Comparison of ENCODE assay signal across 10 mouse cellular contexts in genomic region chr4:132420471-132420870, GRCm38 (mm10). TPM values are rescaled to one million over a fixed set of nuclear protein-coding genes. Genes with fewer than 3 reads are reported as not detected.
DNase-seq lines count a peak whose midpoint lies in the region; ATAC-seq and TF ChIP-seq lines count a peak whose summit lies in the region.
"Had no signal": no experiment of that assay in that cellular context is flagged by ENCODE, and none has a peak within 500 bp of the region (broad histone marks: within the 10 kb centered on the region; RNA-seq: fewer than 3 reads in every experiment).

No protein-coding gene starts in this region.

- no peak for TF ChIP-seq EP300 in lung, postnatal 0 days (IDR thresholded peaks at IDR 0.05)

- no peak overlapping the region for H3K27ac ChIP-seq in lung, postnatal 0 days (ENCODE audit: low read length)
- no peak overlapping the region for H3K27ac ChIP-seq in forebrain, embryonic 11.5 days (ENCODE audit: low read depth, low read length)
- H3K27ac ChIP-seq in limb, embryonic 13.5 days: no peak overlapping the region
- H3K27ac ChIP-seq in stomach, embryonic 16.5 days (ENCODE audit: low read length): 0 out of 2 replicates have a peak overlapping the region, but pooled peaks have one; percentile 99
- H3K27ac ChIP-seq: heart, adult 2 months had no signal

- TF ChIP-seq POLR2A in lung, adult 2 months (IDR thresholded peaks at IDR 0.05; ENCODE audit: borderline replicate concordance, extremely low read depth, low read depth, low read length): no peak

- WGBS in lung, postnatal 0 days: 70% methylated on average over 5 of the region's 5 CpGs
- WGBS in lung, adult 2 months: 70% methylated on average over 5 of the region's 5 CpGs
- 84% methylated on average over 5 of the region's 5 CpGs for WGBS in forebrain, embryonic 11.5 days
- 80% methylated on average over 5 of the region's 5 CpGs for WGBS in limb, embryonic 13.5 days
- 74% methylated on average over 5 of the region's 5 CpGs for WGBS in stomach, embryonic 16.5 days

- H3K4me2 ChIP-seq in lung, postnatal 0 days (replicated peaks; ENCODE audit: low read depth, low read length): peak overlapping the region; percentile 59; the same call in 1 of the 2 replicates
- H3K4me2 ChIP-seq in forebrain, embryonic 11.5 days (ENCODE audit: low read depth, low read length, severe bottlenecking): peak overlapping the region; percentile 57
- peak overlapping the region; percentile 66 for H3K4me2 ChIP-seq in limb, embryonic 13.5 days (replicated peaks)
- peak overlapping the region; percentile 57 for H3K4me2 ChIP-seq in stomach, embryonic 16.5 days (ENCODE audit: low read depth, low read length)

- DNase-seq in lung, postnatal 0 days (ENCODE audit: low spot score): no peak
- no peak for DNase-seq in lung, adult 2 months
- DNase-seq in forebrain, embryonic 11.5 days (ENCODE audit: low spot score): no peak
- DNase-seq in cerebellum, postnatal 25 days: no peak
- DNase-seq: cerebellum, postnatal 36 days; heart, adult 2 months had no signal

- TF ChIP-seq CTCF in lung, postnatal 0 days (IDR thresholded peaks at IDR 0.05): no peak
- no peak for TF ChIP-seq CTCF in lung, adult 2 months (IDR thresholded peaks at IDR 0.05; ENCODE audit: insufficient read depth, low read length)

- H3K4me3 ChIP-seq in lung, postnatal 0 days (ENCODE audit: low read depth, low read length): no peak overlapping the region
- H3K4me3 ChIP-seq in lung, adult 2 months (replicated peaks; ENCODE audit: extremely low read depth, low read depth, low read length): no peak overlapping the region
- H3K4me3 ChIP-seq in forebrain, embryonic 11.5 days (ENCODE audit: low read depth, low read length): peak overlapping the region; percentile 81
- peak overlapping the region; percentile 81 for H3K4me3 ChIP-seq in limb, embryonic 13.5 days
- peak overlapping the region; percentile 74 for H3K4me3 ChIP-seq in stomach, embryonic 16.5 days (replicated peaks; ENCODE audit: low read length)

- H3K4me1 ChIP-seq in lung, postnatal 0 days (ENCODE audit: insufficient read depth, low read depth, low read length): peaks cover 9% of the 10 kb centered on the region
- peaks cover 6% of the 10 kb centered on the region; the same call in 1 of the 2 replicates for H3K4me1 ChIP-seq in lung, adult 2 months (ENCODE audit: control insufficient read depth, insufficient read depth, low read length)
- H3K4me1 ChIP-seq in forebrain, embryonic 11.5 days (replicated peaks; ENCODE audit: control insufficient read depth, insufficient read depth, low read length): peaks cover 5% of the 10 kb centered on the region; the same call in 1 of the 2 replicates
- peaks cover 31% of the 10 kb centered on the region for H3K4me1 ChIP-seq in limb, embryonic 13.5 days
- peaks cover 13% of the 10 kb centered on the region for H3K4me1 ChIP-seq in stomach, embryonic 16.5 days (ENCODE audit: control insufficient read depth, insufficient read depth, low read length)

- no peaks in the 10 kb centered on the region for H3K9me3 ChIP-seq in lung, postnatal 0 days (ENCODE audit: low read length)
- no peaks in the 10 kb centered on the region for H3K9me3 ChIP-seq in forebrain, embryonic 11.5 days (ENCODE audit: control insufficient read depth, low read length)
- no peaks in the 10 kb centered on the region for H3K9me3 ChIP-seq in limb, embryonic 13.5 days
- no peaks in the 10 kb centered on the region for H3K9me3 ChIP-seq in stomach, embryonic 16.5 days (replicated peaks; ENCODE audit: control insufficient read depth, low read length)

- no peak for ATAC-seq in lung, postnatal 0 days
- ATAC-seq in forebrain, embryonic 11.5 days (replicated peaks; ENCODE audit: low FRiP score): no peak
- ATAC-seq in limb, embryonic 13.5 days (ENCODE audit: low FRiP score, low read depth): no peak
- no peak for ATAC-seq in stomach, embryonic 16.5 days (ENCODE audit: insufficient read depth, low FRiP score)
- no peak for ATAC-seq in erythroid progenitor cell, adult 5-6 weeks (replicated peaks; ENCODE audit: low FRiP score, poor library complexity, severe bottlenecking)
- ATAC-seq: activated CD4-positive, CD25-positive, alpha-beta regulatory T cell, adult 4 months had no signal

- H3K9ac ChIP-seq in lung, postnatal 0 days (replicated peaks; ENCODE audit: low read depth): no peak overlapping the region
- H3K9ac ChIP-seq in forebrain, embryonic 11.5 days (ENCODE audit: low read length): peak overlapping the region; percentile 89; the same call in 1 of the 2 replicates
- H3K9ac ChIP-seq in limb, embryonic 13.5 days: no peak overlapping the region
- peak overlapping the region; percentile 87; the same call in 1 of the 2 replicates for H3K9ac ChIP-seq in stomach, embryonic 16.5 days (ENCODE audit: low read length)

- no peaks in the 10 kb centered on the region for H3K27me3 ChIP-seq in lung, postnatal 0 days (replicated peaks; ENCODE audit: insufficient read depth, low read length)
- no peaks in the 10 kb centered on the region for H3K27me3 ChIP-seq in forebrain, embryonic 11.5 days (ENCODE audit: control insufficient read depth, insufficient read depth, low read length)
- no peaks in the 10 kb centered on the region for H3K27me3 ChIP-seq in limb, embryonic 13.5 days
- no peaks in the 10 kb centered on the region for H3K27me3 ChIP-seq in stomach, embryonic 16.5 days (ENCODE audit: control insufficient read depth, insufficient read depth, low read length)

- H3K36me3 ChIP-seq in lung, postnatal 0 days (ENCODE audit: insufficient read depth, low read length): no peaks in the 10 kb centered on the region
- H3K36me3 ChIP-seq in forebrain, embryonic 11.5 days (ENCODE audit: control insufficient read depth, insufficient read depth, low read length): no peaks in the 10 kb centered on the region
- no peaks in the 10 kb centered on the region for H3K36me3 ChIP-seq in limb, embryonic 13.5 days
- no peaks in the 10 kb centered on the region for H3K36me3 ChIP-seq in stomach, embryonic 16.5 days (ENCODE audit: control insufficient read depth, insufficient read depth, low read length)

RNA-seq across cellular contexts. Expression of gene Phactr4, which starts 1.8 kb away (rescaled TPM):
- 13.4 and 15.3 TPM in 2 replicates for polyA plus RNA-seq in lung, postnatal 0 days (2015; fragmentation: Nextera tagmentation; extraction: Ambion mirVana)
- polyA plus RNA-seq in lung, adult 2 months (2012; rRNA removed): 11.3 and 13.4 TPM in 2 replicates
- 29.3 and 30.5 TPM in 2 replicates for polyA plus RNA-seq in forebrain, embryonic 11.5 days (2014; fragmentation: Nextera tagmentation; extraction: Ambion mirVana)
- polyA plus RNA-seq in limb, embryonic 13.5 days (2015; fragmentation: Nextera tagmentation; extraction: Ambion mirVana): 21.9 and 22.0 TPM in 2 replicates
- 25.9 and 29.9 TPM in 2 replicates for polyA plus RNA-seq in stomach, embryonic 16.5 days (2015; fragmentation: Nextera tagmentation; extraction: Ambion mirVana)
- 71.7 and 90.5 TPM in 2 replicates for total RNA-seq in erythroid progenitor cell, adult 5-6 weeks (2015; ENCODE audit: low replicate concordance)
- 61.1 and 75.6 TPM in 2 replicates for total RNA-seq in erythroid progenitor cell, adult 5-6 weeks (2017; ENCODE audit: low replicate concordance)

RNA-seq across cellular contexts. Expression of gene Med18, which starts 43.2 kb away (rescaled TPM):
- polyA plus RNA-seq in lung, postnatal 0 days (2015; fragmentation: Nextera tagmentation; extraction: Ambion mirVana): 10.4 and 11.3 TPM in 2 replicates
- polyA plus RNA-seq in lung, adult 2 months (2012; rRNA removed): 2.9 and 4.3 TPM in 2 replicates
- 27.2 and 31.8 TPM in 2 replicates for polyA plus RNA-seq in forebrain, embryonic 11.5 days (2014; fragmentation: Nextera tagmentation; extraction: Ambion mirVana)
- 28.3 and 32.1 TPM in 2 replicates for polyA plus RNA-seq in limb, embryonic 13.5 days (2015; fragmentation: Nextera tagmentation; extraction: Ambion mirVana)
- polyA plus RNA-seq in stomach, embryonic 16.5 days (2015; fragmentation: Nextera tagmentation; extraction: Ambion mirVana): 19.5 and 20.0 TPM in 2 replicates
- total RNA-seq in erythroid progenitor cell, adult 5-6 weeks (2015; ENCODE audit: low replicate concordance): 10.5 and 12.2 TPM in 2 replicates
- total RNA-seq in erythroid progenitor cell, adult 5-6 weeks (2017; ENCODE audit: low replicate concordance): 5.7 and 16.2 TPM in 2 replicates

Comparison
In these comparisons a context has a peak if more than half of its experiments do, and no peak if none do; other contexts are left out.
1. H3K4me3 ChIP-seq: peak in forebrain, embryonic 11.5 days (single experiment), limb, embryonic 13.5 days (single experiment) and stomach, embryonic 16.5 days (single experiment); none in lung, postnatal 0 days (single experiment) and lung, adult 2 months (single experiment).
2. H3K9ac ChIP-seq: peak in forebrain, embryonic 11.5 days (single experiment) and stomach, embryonic 16.5 days (single experiment); none in lung, postnatal 0 days (single experiment) and limb, embryonic 13.5 days (single experiment).
3. Peak in every context shown above with its lines, with median percentiles within 50 percentile points of each other: H3K4me2 ChIP-seq.